Mouse (Mus musculus): ENCODE measurements around the gene Hist1h1t. TPM values are rescaled to one million over a fixed set of nuclear protein-coding genes. Genes with fewer than 3 reads are reported as not detected.

Hist1h1t gene
- 0.27 TPM in 1 of 2 replicates, not detected in the other for polyA plus RNA-seq (2012)

DNA sequence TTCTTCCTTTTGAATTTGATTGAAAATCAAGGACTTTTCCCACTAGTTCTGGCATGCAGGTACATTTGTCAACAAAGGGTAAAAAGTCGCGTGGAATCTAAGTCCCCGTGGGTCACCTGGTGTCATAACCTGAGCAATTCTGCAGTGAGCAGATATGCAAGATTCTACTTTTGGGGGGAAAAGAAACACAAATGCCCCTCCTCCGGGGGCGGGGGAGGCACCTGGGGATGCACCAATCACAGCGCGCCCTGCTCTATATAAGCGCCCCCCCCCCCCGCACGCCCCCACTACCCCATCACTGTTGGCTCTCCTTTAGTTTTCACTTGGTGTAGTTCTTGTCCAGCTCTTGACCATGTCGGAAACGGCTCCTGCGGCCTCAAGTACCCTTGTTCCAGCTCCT, at the start of gene Hist1h1t:
Gene Hist1h1t (plus strand): TSS at position 301 of the 400 bp plus-strand sequence.

DNA sequence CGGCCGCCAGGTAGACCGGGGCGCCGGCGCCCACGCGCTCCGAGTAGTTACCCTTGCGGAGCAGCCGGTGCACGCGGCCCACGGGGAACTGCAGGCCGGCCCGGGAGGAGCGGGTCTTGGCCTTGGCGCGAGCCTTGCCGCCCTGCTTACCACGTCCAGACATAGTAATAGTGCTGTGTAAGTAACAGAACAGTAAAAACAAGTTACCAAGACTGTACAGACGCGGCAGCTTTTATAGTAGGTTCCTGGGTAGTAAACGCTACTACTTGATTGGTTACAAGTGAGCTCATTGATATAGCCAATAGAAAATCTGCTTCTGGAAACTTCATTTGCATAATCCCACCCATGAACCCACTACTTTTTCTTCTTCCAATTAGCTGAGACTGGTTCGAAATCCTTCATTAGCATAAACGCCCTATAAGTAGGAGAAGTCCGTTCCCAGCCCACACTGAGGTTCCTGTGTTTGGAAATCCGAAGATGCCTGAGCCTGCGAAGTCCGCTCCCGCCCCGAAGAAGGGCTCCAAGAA, 11.8 kb upstream of the Hist1h1t start, which contains the start of the genes Hist1h2ac and Hist1h2bc:
Gene Hist1h2ac (minus strand): TSS at position 194 of the 527 bp plus-strand sequence.
Gene Hist1h2bc (plus strand): TSS at position 445 of the 527 bp plus-strand sequence.

DNA sequence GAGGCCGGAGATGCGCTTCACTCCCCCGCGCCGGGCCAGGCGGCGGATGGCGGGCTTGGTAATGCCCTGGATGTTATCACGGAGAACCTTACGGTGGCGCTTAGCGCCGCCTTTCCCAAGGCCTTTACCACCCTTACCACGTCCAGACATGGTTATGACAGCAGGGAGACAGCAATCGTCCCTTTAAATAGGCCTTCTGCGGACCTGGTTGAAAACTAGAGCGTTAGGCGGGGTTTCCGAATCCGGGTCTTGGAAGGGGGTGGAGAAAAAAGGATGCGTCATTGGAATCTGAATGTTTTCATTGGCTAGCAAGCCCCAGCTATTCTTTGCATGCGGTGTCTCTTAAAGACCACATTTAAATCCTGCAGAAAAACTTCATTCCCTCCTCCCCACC, 2.7 kb downstream of the Hist1h1t start, which contains the start of gene Hist1h4c:
Gene Hist1h4c (minus strand): TSS at position 155 of the 394 bp plus-strand sequence.

DNA sequence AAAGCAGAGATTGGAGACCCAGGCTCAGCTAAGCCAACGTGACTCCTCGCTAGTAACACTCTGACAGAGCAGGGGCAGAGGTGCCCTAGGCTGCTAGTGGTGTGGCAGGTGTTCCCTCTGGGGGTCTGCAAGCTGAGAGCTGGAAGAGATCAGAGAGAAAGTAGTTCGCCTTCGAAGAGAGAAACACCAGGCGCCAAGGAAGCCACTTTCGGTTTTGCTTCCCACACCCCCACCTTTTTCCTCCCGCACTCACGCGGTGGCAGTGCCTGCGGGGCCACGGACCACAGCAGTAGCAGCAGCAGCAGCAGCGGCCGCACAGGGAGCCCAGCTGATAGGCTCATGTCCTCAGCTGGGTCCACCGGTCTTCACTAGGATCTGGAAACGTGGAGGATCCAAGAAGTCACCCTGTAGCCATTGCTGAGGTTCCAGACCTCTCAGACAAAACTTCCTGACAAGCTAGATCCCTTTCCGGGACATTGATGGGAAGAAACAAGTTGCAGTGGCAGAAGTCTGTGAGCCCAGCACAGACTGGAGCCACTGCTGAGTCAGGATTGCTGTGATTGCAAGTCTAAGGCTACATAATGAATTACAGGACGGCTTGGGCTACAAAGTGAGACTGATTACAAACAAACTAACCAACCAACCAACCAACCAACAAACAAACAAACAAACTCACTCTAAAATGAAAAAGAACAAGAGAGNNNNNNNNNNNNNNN, 14.9 kb downstream of the Hist1h1t start, which contains the start of gene Hfe:
Gene Hfe (minus strand): TSS at position 481 of the 716 bp plus-strand sequence.

DNA sequence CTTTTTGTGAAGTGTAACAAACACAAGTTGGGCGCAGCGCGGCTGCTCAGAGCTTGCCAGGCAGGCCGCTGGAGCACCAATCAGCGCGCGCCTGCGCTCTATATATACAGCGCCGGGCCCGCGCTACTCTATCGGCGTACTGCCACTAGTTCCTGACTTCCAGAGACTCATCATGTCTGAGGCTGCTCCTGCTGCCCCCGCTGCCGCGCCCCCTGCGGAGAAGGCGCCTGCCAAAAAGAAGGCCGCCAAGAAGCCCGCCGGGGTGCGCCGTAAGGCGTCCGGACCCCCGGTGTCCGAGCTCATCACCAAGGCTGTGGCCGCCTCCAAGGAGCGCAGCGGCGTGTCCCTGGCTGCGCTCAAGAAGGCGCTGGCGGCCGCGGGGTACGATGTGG, 43.1 kb downstream of the Hist1h1t start, which contains the start of gene Hist1h1c:
Gene Hist1h1c (plus strand): TSS at position 132 of the 392 bp plus-strand sequence.

DNA sequence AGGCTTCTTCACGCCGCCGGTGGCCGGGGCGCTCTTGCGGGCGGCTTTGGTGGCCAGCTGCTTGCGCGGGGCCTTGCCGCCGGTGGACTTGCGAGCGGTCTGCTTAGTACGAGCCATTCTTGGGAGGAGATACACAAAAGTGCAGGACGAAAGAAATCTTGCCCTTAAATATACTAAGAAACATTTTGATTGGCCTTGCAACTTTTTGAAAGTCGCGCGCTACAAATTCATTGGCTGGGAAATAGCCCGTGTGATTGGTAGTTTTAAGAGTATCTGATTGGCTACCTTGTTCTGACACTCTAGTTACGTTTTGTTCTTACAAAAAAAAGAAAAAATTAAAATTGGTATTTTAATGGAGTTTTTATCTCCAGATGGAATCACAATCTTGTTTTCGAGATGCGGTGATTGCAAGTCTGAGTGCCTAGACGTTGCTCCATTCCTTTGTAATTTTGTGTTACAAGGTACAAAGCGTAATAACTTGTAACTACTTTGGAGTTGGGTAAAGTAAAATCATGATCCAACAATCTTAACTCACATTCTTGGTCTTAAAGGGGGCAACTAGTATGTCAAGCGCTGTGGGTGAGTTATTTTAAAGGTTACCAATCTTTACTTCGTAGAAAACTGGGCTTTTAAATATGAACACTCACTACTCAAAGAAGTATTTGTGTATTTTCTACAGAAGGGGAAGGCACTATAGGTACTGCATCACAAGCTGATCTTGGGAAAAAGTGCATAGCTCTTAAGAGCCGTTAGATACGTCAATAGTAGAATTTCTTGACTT, 50.0 kb downstream of the Hist1h1t start, which contains the start of gene Hist1h3c:
Gene Hist1h3c (minus strand): TSS at position 222 of the 781 bp plus-strand sequence.

Other genes starting within 250 kb of the Hist1h1t start
- not detected in 2 replicates for gene Btn1a1, start 229.9 kb upstream of the Hist1h1t start, polyA plus RNA-seq (2012)
- not detected in 2 replicates for gene Btn2a2, start 207.0 kb upstream of the Hist1h1t start, polyA plus RNA-seq (2012)
- 33.5 and 38.6 TPM in 2 replicates for gene Hist1h4h, start 164.8 kb upstream of the Hist1h1t start, polyA plus RNA-seq (2012)
- 81.4 and 86.9 TPM in 2 replicates for gene Hist1h2af, start 161.9 kb upstream of the Hist1h1t start, polyA plus RNA-seq (2012)
- 19.0 and 22.6 TPM in 2 replicates for gene Hist1h3g, start 160.4 kb upstream of the Hist1h1t start, polyA plus RNA-seq (2012)
- gene Hist1h2bh, start 152.4 kb upstream of the Hist1h1t start, polyA plus RNA-seq (2012): 2.5 and 3.3 TPM in 2 replicates
- 5.5 and 6.8 TPM in 2 replicates for gene Hist1h3f, start 151.8 kb upstream of the Hist1h1t start, polyA plus RNA-seq (2012)
- 13.2 and 18.3 TPM in 2 replicates for gene Hist1h4f, start 144.2 kb upstream of the Hist1h1t start, polyA plus RNA-seq (2012)
- 0.77 and 1.7 TPM in 2 replicates for gene Hist1h1d, start 142.6 kb upstream of the Hist1h1t start, polyA plus RNA-seq (2012)
- gene Hist1h3e, start 133.4 kb upstream of the Hist1h1t start, polyA plus RNA-seq (2012): 18.9 and 21.1 TPM in 2 replicates
- 16.2 and 16.7 TPM in 2 replicates for gene Hist1h2ae, start 124.6 kb upstream of the Hist1h1t start, polyA plus RNA-seq (2012)
- 46.4 and 66.4 TPM in 2 replicates for gene Hist1h2bg, start 124.4 kb upstream of the Hist1h1t start, polyA plus RNA-seq (2012)
- 3.1 and 11.2 TPM in 2 replicates for gene Hist1h2bf, start 121.6 kb upstream of the Hist1h1t start, polyA plus RNA-seq (2012)
- 5.5 and 5.7 TPM in 2 replicates for gene Hist1h2ad, start 121.4 kb upstream of the Hist1h1t start, polyA plus RNA-seq (2012)
- gene Hist1h3d, start 120.1 kb upstream of the Hist1h1t start, polyA plus RNA-seq (2012): 6.4 and 7.1 TPM in 2 replicates
- 9.9 and 17.2 TPM in 2 replicates for gene Hist1h4d, start 114.2 kb upstream of the Hist1h1t start, polyA plus RNA-seq (2012)
- 0.79 and 1.1 TPM in 2 replicates for gene Hist1h2be, start 74.7 kb upstream of the Hist1h1t start, polyA plus RNA-seq (2012)
- 9.0 and 14.7 TPM in 2 replicates for gene Hist1h1e, start 73.3 kb upstream of the Hist1h1t start, polyA plus RNA-seq (2012)
- 7.2 TPM in 2 replicates for gene Hist1h2ac, start 11.9 kb upstream of the Hist1h1t start, polyA plus RNA-seq (2012)
- 66.3 and 70.6 TPM in 2 replicates for gene Hist1h2bc, start 11.6 kb upstream of the Hist1h1t start, polyA plus RNA-seq (2012)
- 4.5 and 10.6 TPM in 2 replicates for gene Hist1h4c, start 2.6 kb downstream of the Hist1h1t start, polyA plus RNA-seq (2012)
- gene Hfe, start 15.0 kb downstream of the Hist1h1t start, polyA plus RNA-seq (2012): 8.0 and 15.2 TPM in 2 replicates
- 100 and 116 TPM in 2 replicates for gene Hist1h1c, start 43.0 kb downstream of the Hist1h1t start, polyA plus RNA-seq (2012)
- gene Hist1h3c, start 49.8 kb downstream of the Hist1h1t start, polyA plus RNA-seq (2012): 20.1 and 23.0 TPM in 2 replicates
- 11.2 and 22.3 TPM in 2 replicates for gene Hist1h2bb, start 50.9 kb downstream of the Hist1h1t start, polyA plus RNA-seq (2012)
- 17.6 and 35.4 TPM in 2 replicates for gene Hist1h2ab, start 55.3 kb downstream of the Hist1h1t start, polyA plus RNA-seq (2012)
- gene Hist1h3b, start 56.5 kb downstream of the Hist1h1t start, polyA plus RNA-seq (2012): 9.2 and 14.4 TPM in 2 replicates
- gene Hist1h4b, start 61.2 kb downstream of the Hist1h1t start, polyA plus RNA-seq (2012): 13.8 and 16.1 TPM in 2 replicates
- 16.8 and 23.1 TPM in 2 replicates for gene Hist1h4a, start 65.4 kb downstream of the Hist1h1t start, polyA plus RNA-seq (2012)
- 21.7 and 27.6 TPM in 2 replicates for gene Hist1h3a, start 66.6 kb downstream of the Hist1h1t start, polyA plus RNA-seq (2012)
- gene Hist1h1a, start 67.9 kb downstream of the Hist1h1t start, polyA plus RNA-seq (2012): 1.2 and 3.7 TPM in 2 replicates
- gene Trim38, start 74.1 kb downstream of the Hist1h1t start, polyA plus RNA-seq (2012): 0.08 TPM in 1 of 2 replicates, not detected in the other
- not detected in 2 replicates for gene Slc17a2, start 111.2 kb downstream of the Hist1h1t start, polyA plus RNA-seq (2012)
- not detected in 2 replicates for gene Slc17a3, start 143.6 kb downstream of the Hist1h1t start, polyA plus RNA-seq (2012)
- not detected in 2 replicates for gene Slc17a1, start 171.9 kb downstream of the Hist1h1t start, polyA plus RNA-seq (2012)
- 0.01 TPM in 1 of 2 replicates, not detected in the other for gene Slc17a4, start 219.2 kb downstream of the Hist1h1t start, polyA plus RNA-seq (2012)
- gene Hist1h2ba, start 238.3 kb downstream of the Hist1h1t start, polyA plus RNA-seq (2012): not detected in 2 replicates
- gene Hist1h2aa, start 238.6 kb downstream of the Hist1h1t start, polyA plus RNA-seq (2012): not detected in 2 replicates

Measured in megakaryocyte-erythroid progenitor cell, adult 5 weeks (primary cell).